Mouse (Mus musculus): ENCODE results near the gene Ddx24.

DNA sequence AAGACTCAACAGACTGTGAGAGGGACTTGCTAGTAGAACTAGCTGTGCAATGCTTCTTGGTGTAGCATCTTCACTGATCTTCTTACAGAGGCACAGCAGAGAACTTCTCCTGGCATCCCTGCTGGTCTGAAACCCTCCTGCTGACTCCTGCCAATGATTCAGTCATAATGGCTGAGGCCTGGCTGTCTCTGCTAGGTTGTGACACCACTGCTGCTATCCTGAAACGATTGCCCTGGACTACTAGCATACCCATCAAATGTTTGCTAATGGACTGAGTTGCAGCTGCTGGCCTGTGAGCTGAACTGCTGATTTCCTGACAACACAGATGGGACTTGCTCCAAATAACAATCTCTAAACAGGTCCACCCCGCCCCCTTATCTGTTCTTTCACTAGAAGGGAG is 48.9 kb upstream of the Ddx24 start:
- no peak for TF ChIP-seq CHD2 (IDR thresholded peaks at IDR 0.05; ENCODE audit: low read depth, low read length)
- TF ChIP-seq ZNF384 (IDR thresholded peaks at IDR 0.05; ENCODE audit: low read depth, low read length) = no peak
- no peak for TF ChIP-seq HCFC1 (IDR thresholded peaks at IDR 0.05; ENCODE audit: borderline replicate concordance, insufficient read depth, low read length)

Measured in ES-E14 (cell line).